Mouse (Mus musculus) E14TG2a.4 (cell line): Measurements from ENCODE around the gene Tmem170b.
"Not testable (repeated sequence)": the region's sequence is repeated elsewhere in the genome, so short reads cannot be mapped to it uniquely, and the experiment has no call there.

Source experiments
- H3K27me3 ChIP-seq: 2 replicates; pipeline ENCODE4 v1.6.1; 2014; ENCODE audit warnings: low read length, control low read depth; ENCODE audit not compliant: insufficient read depth
- H3K36me3 ChIP-seq: 2 replicates; pipeline ENCODE4 v1.6.1; 2014; ENCODE audit warnings: low read length, control low read depth; ENCODE audit not compliant: insufficient read depth
- H3K4me1 ChIP-seq: replicated peaks from 2 replicates; pipeline ENCODE4 v1.6.1; 2014; ENCODE audit warnings: low read depth, low read length, control low read depth
- H3K4me3 ChIP-seq: replicated peaks from 2 replicates; pipeline ENCODE4 v1.5.1; 2014; ENCODE audit warnings: mild to moderate bottlenecking, low read length
- H3K9me3 ChIP-seq: 2 replicates; pipeline ENCODE4 v1.6.1; 2014; ENCODE audit warnings: low read length, control low read depth
- CTCF ChIP-seq: conservative IDR thresholded peaks from 2 replicates; pipeline ENCODE4 v1.5.1; 2014; ENCODE audit warnings: low read length
- NANOG ChIP-seq: IDR thresholded peaks from 2 replicates; pipeline ENCODE4 v1.6.1; 2014; ENCODE audit warnings: borderline replicate concordance, low read length, mixed read lengths
- POU5F1 ChIP-seq: IDR thresholded peaks from 2 replicates; pipeline ENCODE4 v1.6.1; 2014; ENCODE audit warnings: low read length, borderline replicate concordance

Tmem170b gene

DNA sequence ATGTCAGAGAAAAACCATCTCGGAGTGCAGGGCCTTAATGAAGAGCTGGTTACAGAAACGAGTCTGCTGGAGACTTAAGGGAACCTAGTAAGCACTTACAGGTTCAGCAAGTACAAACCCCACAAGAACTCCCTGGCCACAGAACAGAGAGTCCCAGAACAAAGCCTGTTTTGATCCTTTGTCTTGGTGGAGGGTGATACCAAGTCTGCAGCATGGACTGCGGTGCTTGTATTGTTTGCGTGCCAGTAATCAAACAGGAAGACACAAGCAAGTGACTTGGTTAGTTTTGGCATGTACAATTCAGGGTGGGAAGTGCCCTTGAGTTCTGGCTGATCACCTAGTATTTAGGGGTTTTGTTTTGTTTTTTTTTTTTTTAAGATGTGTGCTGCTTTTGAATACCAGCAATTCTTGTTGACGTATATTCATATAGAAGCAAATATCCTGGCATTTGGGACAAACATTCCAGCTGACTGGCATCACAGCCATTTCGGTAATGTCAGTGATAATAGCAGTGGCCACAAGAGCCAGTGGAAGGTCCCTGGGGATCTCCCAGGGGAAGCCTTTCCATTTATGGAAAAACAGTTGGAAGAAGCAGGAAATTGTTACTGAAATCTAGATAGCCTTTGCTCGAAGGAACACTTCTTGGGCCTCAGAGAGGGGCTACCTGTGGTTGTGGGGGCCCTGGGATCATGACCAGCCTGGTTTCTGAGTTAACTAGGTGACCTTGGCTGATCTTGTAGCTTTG lies 64.9 kb downstream of the Tmem170b start:
- Histone ChIP-seq H3K4me3 (no peak overlapping the region), H3K36me3 (no peaks in the 10 kb centered on the region), H3K27me3 (no peaks in the 10 kb centered on the region), H3K9me3 (no peaks in the 10 kb centered on the region), H3K4me1 (no peaks in the 10 kb centered on the region)
- TF ChIP-seq NANOG (no peak), POU5F1 (no peak), CTCF (no peak)

DNA sequence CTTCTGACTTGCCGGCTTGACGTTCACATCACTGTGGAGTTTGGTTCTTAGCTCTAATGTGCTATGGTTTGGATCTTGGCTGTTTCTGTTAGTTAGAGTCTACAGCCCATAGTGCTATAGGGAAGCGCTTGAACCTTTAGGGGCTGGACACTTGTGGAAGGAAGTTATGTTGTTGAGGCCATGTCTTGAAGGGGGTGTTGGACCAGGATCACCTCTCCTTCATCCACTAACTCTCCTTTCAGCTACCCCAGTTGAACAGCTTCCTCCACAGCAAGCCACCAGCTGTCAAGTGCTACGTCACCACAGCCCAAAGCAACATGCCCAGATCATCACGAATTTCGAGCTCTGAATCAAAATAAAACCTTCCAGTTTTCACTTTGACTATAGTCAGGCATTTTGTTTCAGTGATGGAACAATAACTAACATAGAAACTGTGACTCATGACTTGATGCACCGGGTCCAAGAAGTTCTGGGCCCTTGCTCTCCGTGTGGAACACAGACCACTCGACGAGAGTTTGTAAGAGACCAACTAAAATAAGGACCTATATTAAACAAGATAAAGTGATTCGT lies 65.5 kb downstream of the Tmem170b start:
- no peaks in the 10 kb centered on the region for H3K9me3 ChIP-seq
- H3K4me1 ChIP-seq: no peaks in the 10 kb centered on the region
- TF ChIP-seq POU5F1: no peak
- no peak for TF ChIP-seq CTCF
- no peak for TF ChIP-seq NANOG
- H3K27me3 ChIP-seq: no peaks in the 10 kb centered on the region
- H3K36me3 ChIP-seq: no peaks in the 10 kb centered on the region
- H3K4me3 ChIP-seq: no peak overlapping the region

DNA sequence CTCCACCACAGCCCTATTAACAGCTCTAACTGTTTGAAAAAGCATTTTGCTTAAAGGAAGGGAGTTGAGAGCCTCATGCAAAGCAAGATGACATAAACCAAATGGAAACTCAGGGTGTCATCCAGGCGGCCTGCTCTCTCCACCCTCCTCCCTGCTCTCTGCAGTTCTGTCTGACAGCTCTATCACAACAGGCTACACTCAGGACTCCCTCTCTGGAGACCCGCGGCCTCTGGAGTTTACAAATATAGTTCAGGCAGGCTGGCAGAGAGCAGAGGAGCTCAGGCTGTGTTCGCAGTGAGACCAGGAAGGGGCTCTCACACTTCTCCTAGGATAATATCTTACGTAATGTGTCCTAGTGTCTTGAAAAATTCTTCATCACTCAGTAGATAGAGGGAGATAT lies 67.2 kb downstream of the Tmem170b start:
- H3K4me3 ChIP-seq, H3K9me3 ChIP-seq, H3K36me3 ChIP-seq, H3K4me1 ChIP-seq, H3K27me3 ChIP-seq: not testable (repeated sequence)

DNA sequence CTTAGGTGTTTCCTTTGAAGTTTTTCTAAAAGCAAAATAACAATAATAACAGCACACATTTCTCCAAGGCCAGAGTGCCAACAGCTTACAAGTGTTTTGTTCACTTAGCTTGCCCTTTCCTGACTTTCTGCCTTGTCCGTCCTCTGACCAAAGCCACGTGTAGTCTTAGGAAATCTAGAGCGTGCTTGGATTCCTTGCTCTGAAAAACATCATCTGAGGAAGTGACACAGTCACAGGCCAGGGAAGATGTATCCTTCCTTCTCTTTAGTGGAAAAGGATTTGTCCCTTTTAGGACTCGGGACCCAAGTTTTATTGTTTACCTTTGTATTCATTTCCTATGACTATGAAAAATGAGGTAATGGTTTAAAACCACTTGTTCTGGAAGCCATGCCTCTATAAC lies 67.8 kb downstream of the Tmem170b start:
- H3K36me3 ChIP-seq: no peaks in the 10 kb centered on the region
- H3K27me3 ChIP-seq: no peaks in the 10 kb centered on the region
- H3K4me1 ChIP-seq: no peaks in the 10 kb centered on the region
- H3K4me3 ChIP-seq: no peak overlapping the region
- no peaks in the 10 kb centered on the region for H3K9me3 ChIP-seq
- TF ChIP-seq POU5F1 (no peak), CTCF (no peak), NANOG (no peak)

DNA sequence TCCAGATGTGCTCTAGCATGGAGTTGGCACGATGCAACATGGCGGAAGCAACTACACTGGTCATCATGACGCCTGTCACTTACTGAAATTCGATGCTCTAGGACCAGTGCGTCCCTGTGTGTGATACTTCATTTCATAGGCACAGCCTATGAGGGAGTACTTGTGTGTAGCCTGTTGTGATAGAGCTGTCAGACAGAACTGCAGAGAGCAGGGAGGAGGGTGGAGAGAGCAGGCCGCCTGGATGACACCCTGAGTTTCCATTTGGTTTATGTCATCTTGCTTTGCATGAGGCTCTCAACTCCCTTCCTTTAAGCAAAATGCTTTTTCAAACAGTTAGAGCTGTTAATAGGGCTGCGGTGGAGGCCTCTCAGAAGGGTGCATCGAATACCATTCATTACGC lies 68.9 kb downstream of the Tmem170b start:
- H3K27me3 ChIP-seq, H3K9me3 ChIP-seq, H3K4me3 ChIP-seq: not testable (repeated sequence)

DNA sequence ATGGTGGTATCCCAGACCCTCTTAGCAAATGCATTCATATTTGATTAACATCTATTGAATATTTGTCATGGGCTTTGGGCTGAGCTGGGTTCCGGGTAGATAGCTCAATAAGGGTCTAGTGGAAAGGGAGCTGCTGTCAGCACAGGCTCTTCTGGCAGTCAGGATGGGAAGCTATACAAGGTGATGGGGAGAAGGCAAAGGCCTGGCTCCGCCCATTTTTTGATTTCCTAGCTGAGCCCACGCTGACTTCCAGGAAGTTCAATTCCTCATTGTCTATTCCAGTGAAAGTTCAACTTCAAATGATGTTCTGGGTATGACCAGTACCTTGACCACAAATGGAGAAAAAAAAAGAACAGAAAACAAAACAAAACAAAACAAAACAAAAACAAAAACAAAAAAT lies 69.8 kb downstream of the Tmem170b start:
- no peaks in the 10 kb centered on the region for H3K9me3 ChIP-seq
- no peak for TF ChIP-seq NANOG
- TF ChIP-seq POU5F1: no peak
- TF ChIP-seq CTCF: no peak
- H3K27me3 ChIP-seq: no peaks in the 10 kb centered on the region
- H3K4me1 ChIP-seq: no peaks in the 10 kb centered on the region
- H3K36me3 ChIP-seq: no peaks in the 10 kb centered on the region
- no peak overlapping the region for H3K4me3 ChIP-seq

More for the DNA sequence above, 68.9 kb downstream of the Tmem170b start:
- not testable (repeated sequence) for H3K36me3 ChIP-seq, H3K4me1 ChIP-seq

DNA sequence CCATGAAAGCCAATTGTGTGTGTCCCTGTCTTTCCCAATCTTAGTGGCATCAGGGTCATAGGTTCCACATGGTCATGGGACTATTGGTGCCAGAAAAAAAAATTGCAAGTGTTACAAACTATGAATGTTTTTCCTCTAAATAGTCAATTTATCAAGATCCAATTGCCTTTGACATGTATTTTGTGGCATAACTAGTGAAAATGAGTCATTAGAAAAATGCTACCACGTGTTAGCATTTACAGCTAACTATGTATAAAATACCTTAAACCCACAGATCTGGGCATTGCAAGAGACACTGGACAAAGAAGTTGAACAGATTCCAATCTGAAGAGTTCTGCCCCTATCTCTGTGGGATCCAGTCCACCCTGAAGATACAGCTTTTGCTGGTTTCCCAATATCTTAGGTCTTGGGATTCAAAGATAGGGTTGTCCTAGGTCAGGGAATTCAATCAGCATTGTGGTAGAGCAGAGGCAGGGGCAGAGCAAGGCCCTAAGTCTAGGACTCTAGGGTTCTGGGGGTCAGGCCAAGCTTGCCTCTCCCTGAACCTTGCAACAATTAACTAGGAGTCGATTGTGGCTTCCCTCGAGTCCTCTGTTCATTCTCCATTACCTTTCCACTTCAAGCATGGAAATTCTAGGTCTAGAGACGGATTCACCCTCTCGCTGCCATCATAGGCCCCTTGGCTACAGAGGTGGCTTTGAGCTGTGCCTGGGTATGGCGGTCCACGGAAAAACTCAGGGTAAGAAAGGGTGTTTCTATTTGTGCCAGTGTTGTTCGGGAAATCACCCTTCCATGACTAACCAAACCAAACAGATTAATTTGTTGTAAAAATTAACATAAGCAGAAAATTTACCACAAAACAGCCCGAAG lies 70.5 kb downstream of the Tmem170b start:
- Histone ChIP-seq H3K4me1 (no peaks in the 10 kb centered on the region), H3K27me3 (no peaks in the 10 kb centered on the region), H3K9me3 (no peaks in the 10 kb centered on the region), H3K4me3 (no peak overlapping the region), H3K36me3 (no peaks in the 10 kb centered on the region)
- TF ChIP-seq NANOG: no peak

DNA sequence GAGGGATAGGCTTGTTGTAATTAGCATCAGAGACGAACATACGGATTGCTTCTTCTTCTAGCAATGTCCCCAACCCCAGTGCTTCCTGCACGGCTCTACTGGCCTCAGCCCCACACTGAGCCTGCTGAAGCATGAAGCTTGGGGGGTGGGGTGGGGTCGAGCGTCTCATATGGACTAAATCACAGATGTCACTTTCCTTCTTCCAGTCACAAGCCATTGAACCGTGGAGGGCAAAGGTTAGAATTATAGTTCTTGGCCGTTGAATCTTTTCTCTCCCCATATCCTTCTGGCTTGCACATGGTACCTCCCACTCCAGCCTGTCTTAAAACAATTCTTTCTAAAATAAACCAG lies 71.1 kb downstream of the Tmem170b start:
- no peaks in the 10 kb centered on the region for H3K36me3 ChIP-seq
- no peak overlapping the region for H3K4me3 ChIP-seq
- TF ChIP-seq POU5F1 (no peak), NANOG (no peak), CTCF (no peak)
- H3K4me1 ChIP-seq: no peaks in the 10 kb centered on the region
- no peaks in the 10 kb centered on the region for H3K9me3 ChIP-seq
- no peaks in the 10 kb centered on the region for H3K27me3 ChIP-seq
